Mouse (Mus musculus) liver, embryonic 15.5 days (tissue): ENCODE measurements at regions not wholly inside any gene's neighbourhood (a gene's known extent, or its start where the extent isn't known, plus 50 kb on each side); places are given as distances from the start of the nearest gene placed in this dataset.

Experiments
- ATAC-seq: fragments of 200-750 bp; cut with Nextera tagmentation; 2 replicates; pipeline ENCODE4 v1.8.0; 2017; ENCODE audit warnings: moderate number of reproducible peaks, mild to moderate bottlenecking, moderate library complexity; ENCODE audit not compliant: insufficient read depth
- H3K27ac ChIP-seq: fragments of 300-500 bp; sonication (generic); replicated peaks from 2 replicates; pipeline ENCODE4 v1.5.1; 2015; ENCODE audit warnings: mild to moderate bottlenecking, inconsistent platforms
- H3K27me3 ChIP-seq: fragments of 300-500 bp; sonication (generic); 2 replicates; pipeline ENCODE4 v1.6.1; 2015; ENCODE audit warnings: mild to moderate bottlenecking, inconsistent platforms
- H3K36me3 ChIP-seq: fragments of 300-500 bp; sonication (generic); replicated peaks from 2 replicates; pipeline ENCODE4 v1.6.1; 2015; ENCODE audit warnings: moderate library complexity, mild to moderate bottlenecking, inconsistent platforms
- H3K4me1 ChIP-seq: fragments of 300-500 bp; sonication (generic); replicated peaks from 2 replicates; pipeline ENCODE4 v1.6.1; 2015; ENCODE audit warnings: inconsistent platforms
- H3K4me2 ChIP-seq: fragments of 300-500 bp; sonication (generic); 2 replicates; pipeline ENCODE4 v1.6.1; 2015; ENCODE audit warnings: moderate library complexity, mild to moderate bottlenecking, inconsistent platforms
- H3K4me3 ChIP-seq: fragments of 300-500 bp; sonication (generic); replicated peaks from 2 replicates; pipeline ENCODE4 v1.5.1; 2015; ENCODE audit warnings: mild to moderate bottlenecking, inconsistent platforms
- H3K9ac ChIP-seq: fragments of 300-500 bp; sonication (generic); 2 replicates; pipeline ENCODE4 v1.6.1; 2015; ENCODE audit warnings: moderate library complexity, mild to moderate bottlenecking, inconsistent platforms
- H3K9me3 ChIP-seq: fragments of 300-500 bp; sonication (generic); replicated peaks from 2 replicates; pipeline ENCODE4 v1.6.1; 2016; ENCODE audit warnings: inconsistent platforms
- WGBS: fragments of 180-500 bp; shearing (Covaris S2); methylation state at CpG from one replicate; pipeline ENCODE4 v1.1.7; 2015; ENCODE audit warnings: mixed read lengths; ENCODE audit not compliant: insufficient replicate concordance; 5-methylcytosine and 5-hydroxymethylcytosine counted together

GRCm38 (mm10) chr15:40023195-40023594 is 111.0 kb upstream of the 9330182O14Rik start:
- H3K9ac ChIP-seq, result no peak overlapping the region
- H3K4me3 ChIP-seq, result no peak overlapping the region
- H3K27me3 ChIP-seq, result no peaks in the 10 kb centered on the region
- H3K27ac ChIP-seq, result no peak overlapping the region
- no peak overlapping the region for H3K4me2 ChIP-seq
- no peak for ATAC-seq
- 73% methylated on average over 3 of the region's 3 CpGs for WGBS
- no peaks in the 10 kb centered on the region for H3K36me3 ChIP-seq
- no peaks in the 10 kb centered on the region for H3K4me1 ChIP-seq
- no peaks in the 10 kb centered on the region for H3K9me3 ChIP-seq

GRCm38 (mm10) chr15:40032088-40032487 is 102.1 kb upstream of the 9330182O14Rik start:
- Histone ChIP-seq H3K4me1 (no peaks in the 10 kb centered on the region), H3K9ac (no peak overlapping the region), H3K9me3 (no peaks in the 10 kb centered on the region), H3K4me3 (no peak overlapping the region), H3K36me3 (no peaks in the 10 kb centered on the region), H3K27me3 (no peaks in the 10 kb centered on the region), H3K4me2 (no peak overlapping the region), H3K27ac (no peak overlapping the region)
- no peak for ATAC-seq

DNA sequence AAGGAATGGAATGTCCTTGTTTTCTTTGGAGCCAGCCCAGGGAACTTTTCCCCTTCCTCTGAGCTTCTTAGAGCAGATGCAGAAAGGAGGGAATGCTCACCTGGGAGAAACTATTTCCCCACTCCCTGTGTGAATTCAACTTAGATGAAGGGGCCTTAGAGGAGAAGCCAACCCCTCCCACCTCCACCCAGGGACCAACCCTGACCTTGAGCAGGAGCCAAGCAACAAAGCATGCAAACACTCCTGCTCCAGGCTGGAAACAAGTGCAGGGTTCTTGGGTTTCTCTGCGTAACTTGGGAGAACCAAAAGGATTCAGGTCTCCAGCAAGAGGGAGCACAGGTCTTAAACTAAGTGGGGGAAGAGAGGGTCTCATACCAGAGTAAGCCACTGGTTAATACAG is 98.0 kb upstream of the 9330182O14Rik start:
- Histone ChIP-seq H3K4me1 (no peaks in the 10 kb centered on the region), H3K27ac (no peak overlapping the region)
- WGBS, result 69% methylated on average over 1 of the region's 1 CpGs

GRCm38 (mm10) chr15:40037266-40037665 is 96.9 kb upstream of the 9330182O14Rik start:
- no peak overlapping the region for H3K4me3 ChIP-seq
- ATAC-seq, result no peak
- WGBS, result 32% methylated on average over 7 of the region's 7 CpGs
- no peaks in the 10 kb centered on the region for H3K36me3 ChIP-seq
- no peak overlapping the region for H3K4me2 ChIP-seq
- H3K4me1 ChIP-seq, result no peaks in the 10 kb centered on the region
- H3K9me3 ChIP-seq, result no peaks in the 10 kb centered on the region
- H3K27ac ChIP-seq, result no peak overlapping the region
- no peaks in the 10 kb centered on the region for H3K27me3 ChIP-seq
- no peak overlapping the region for H3K9ac ChIP-seq

More for the DNA sequence above, 98.0 kb upstream of the 9330182O14Rik start:
- ATAC-seq, result no peak
- H3K4me2 ChIP-seq, result no peak overlapping the region
- no peak overlapping the region for H3K9ac ChIP-seq
- no peak overlapping the region for H3K4me3 ChIP-seq
- H3K27me3 ChIP-seq, result no peaks in the 10 kb centered on the region
- no peaks in the 10 kb centered on the region for H3K36me3 ChIP-seq
- no peaks in the 10 kb centered on the region for H3K9me3 ChIP-seq

DNA sequence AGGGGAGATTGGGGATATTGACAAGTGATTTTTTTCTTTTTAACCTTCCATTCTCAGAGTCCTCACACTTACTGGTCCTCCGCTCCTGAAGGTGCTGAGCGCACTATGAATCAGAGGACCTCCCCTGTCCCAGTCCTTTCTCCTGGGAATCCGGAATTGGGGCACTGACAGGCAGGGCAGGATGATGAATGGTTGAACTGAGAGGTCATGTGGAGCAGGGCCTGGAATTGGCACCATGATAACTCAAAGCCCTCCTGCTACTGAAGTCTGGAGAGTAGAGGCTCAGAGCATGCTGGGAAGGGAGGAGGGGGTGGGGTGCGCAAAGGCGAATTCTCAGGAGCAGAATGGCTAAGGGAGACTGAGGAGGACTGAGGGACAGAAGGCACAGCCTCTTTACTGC is 87.9 kb upstream of the 9330182O14Rik start:
- no peak overlapping the region for H3K27ac ChIP-seq
- 62% methylated on average over 5 of the region's 5 CpGs for WGBS
- no peaks in the 10 kb centered on the region for H3K4me1 ChIP-seq
- no peaks in the 10 kb centered on the region for H3K36me3 ChIP-seq
- H3K9me3 ChIP-seq, result no peaks in the 10 kb centered on the region
- no peak for ATAC-seq
- no peak overlapping the region for H3K4me3 ChIP-seq
- no peaks in the 10 kb centered on the region for H3K27me3 ChIP-seq
- H3K9ac ChIP-seq, result no peak overlapping the region
- no peak overlapping the region for H3K4me2 ChIP-seq

DNA sequence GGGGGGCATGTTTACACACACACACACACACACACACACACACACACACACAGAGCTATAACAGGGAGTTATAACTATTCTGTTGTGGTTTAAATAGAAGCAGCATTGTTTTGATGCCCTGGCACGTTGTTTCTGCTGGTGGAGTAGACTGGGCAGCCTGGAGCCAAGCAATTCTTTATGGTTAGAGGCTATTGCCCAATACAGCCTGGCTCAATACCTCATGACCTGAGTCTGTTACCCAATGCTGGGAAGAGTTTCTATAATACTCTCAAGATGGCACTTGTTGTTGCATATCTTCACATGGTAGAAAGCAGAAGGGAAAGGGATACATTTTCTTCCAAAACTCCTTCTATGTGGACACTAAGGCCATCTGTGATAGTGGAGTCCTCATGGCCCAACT is 87.1 kb upstream of the 9330182O14Rik start:
- Histone ChIP-seq H3K4me2 (no peak overlapping the region), H3K9ac (no peak overlapping the region), H3K4me1 (no peaks in the 10 kb centered on the region), H3K4me3 (no peak overlapping the region), H3K27me3 (no peaks in the 10 kb centered on the region), H3K27ac (no peak overlapping the region), H3K36me3 (no peaks in the 10 kb centered on the region), H3K9me3 (no peaks in the 10 kb centered on the region)
- 52% methylated on average over 1 of the region's 1 CpGs for WGBS
- no peak for ATAC-seq

- Histone ChIP-seq H3K9me3 (no peaks in the 10 kb centered on the region), H3K27ac (no peak overlapping the region), H3K9ac (no peak overlapping the region), H3K4me1 (no peaks in the 10 kb centered on the region), H3K27me3 (no peaks in the 10 kb centered on the region), H3K36me3 (no peaks in the 10 kb centered on the region), H3K4me3 (no peak overlapping the region), H3K4me2 (no peak overlapping the region)
- 54% methylated on average over 2 of the region's 2 CpGs for WGBS
- ATAC-seq, result no peak
Measured at GRCm38 (mm10) chr15:40068051-40068450, 66.1 kb upstream of the 9330182O14Rik start.

DNA sequence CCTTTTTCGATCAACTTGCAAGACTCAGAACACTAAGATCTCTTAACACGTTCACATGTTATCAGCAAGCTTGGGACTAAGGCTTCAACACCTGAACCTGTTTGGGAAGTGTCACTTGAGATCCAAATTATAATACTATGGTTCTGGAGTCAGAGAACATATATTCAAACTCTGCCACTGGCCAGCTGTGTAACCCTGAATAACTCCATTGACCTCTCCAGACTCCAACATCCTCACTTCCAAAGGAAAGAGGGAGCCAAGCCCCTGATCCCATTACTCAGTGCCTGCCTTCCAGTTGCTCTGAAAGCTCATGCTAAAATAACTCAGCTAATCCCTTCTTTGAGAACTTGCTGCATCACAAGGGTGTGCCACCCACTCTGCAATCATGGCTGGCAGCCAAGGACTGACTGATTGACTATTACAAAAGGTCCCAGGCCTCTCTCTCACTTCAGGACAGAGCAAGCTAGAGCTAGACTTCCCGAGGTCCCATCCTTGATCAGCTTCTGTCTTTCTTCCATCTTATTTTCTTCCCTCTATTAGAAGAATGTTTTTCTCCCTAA is 58.8 kb upstream of the 9330182O14Rik start:
- no peak for ATAC-seq
- 49% methylated on average over 3 of the region's 3 CpGs for WGBS

GRCm38 (mm10) chr15:40079872-40080271 is 54.3 kb upstream of the 9330182O14Rik start:
- H3K27me3 ChIP-seq, result no peaks in the 10 kb centered on the region
- WGBS, result 67% methylated on average over 6 of the region's 6 CpGs

More for the DNA sequence above, 58.8 kb upstream of the 9330182O14Rik start:
- H3K27me3 ChIP-seq, result no peaks in the 10 kb centered on the region
- H3K4me3 ChIP-seq, result no peak overlapping the region
- no peak overlapping the region for H3K4me2 ChIP-seq
- H3K9me3 ChIP-seq, result no peaks in the 10 kb centered on the region
- H3K4me1 ChIP-seq, result no peaks in the 10 kb centered on the region
- H3K27ac ChIP-seq, result no peak overlapping the region
- no peak overlapping the region for H3K9ac ChIP-seq
- H3K36me3 ChIP-seq, result no peaks in the 10 kb centered on the region

More at GRCm38 (mm10) chr15:40079872-40080271, 54.3 kb upstream of the 9330182O14Rik start:
- Histone ChIP-seq H3K4me3 (no peak overlapping the region), H3K9ac (no peak overlapping the region), H3K36me3 (no peaks in the 10 kb centered on the region), H3K4me2 (no peak overlapping the region), H3K9me3 (no peaks in the 10 kb centered on the region), H3K27ac (no peak overlapping the region), H3K4me1 (no peaks in the 10 kb centered on the region)
- no peak for ATAC-seq
